Mouse (Mus musculus): ENCODE results near the gene Bloc1s2. TPM values are rescaled to one million over a fixed set of nuclear protein-coding genes. Genes with fewer than 3 reads are reported as not detected.

The Bloc1s2 gene
- polyA plus RNA-seq (2015; fragmentation: Nextera tagmentation; extraction: Ambion mirVana): 53.0 and 53.5 TPM in 2 replicates

DNA sequence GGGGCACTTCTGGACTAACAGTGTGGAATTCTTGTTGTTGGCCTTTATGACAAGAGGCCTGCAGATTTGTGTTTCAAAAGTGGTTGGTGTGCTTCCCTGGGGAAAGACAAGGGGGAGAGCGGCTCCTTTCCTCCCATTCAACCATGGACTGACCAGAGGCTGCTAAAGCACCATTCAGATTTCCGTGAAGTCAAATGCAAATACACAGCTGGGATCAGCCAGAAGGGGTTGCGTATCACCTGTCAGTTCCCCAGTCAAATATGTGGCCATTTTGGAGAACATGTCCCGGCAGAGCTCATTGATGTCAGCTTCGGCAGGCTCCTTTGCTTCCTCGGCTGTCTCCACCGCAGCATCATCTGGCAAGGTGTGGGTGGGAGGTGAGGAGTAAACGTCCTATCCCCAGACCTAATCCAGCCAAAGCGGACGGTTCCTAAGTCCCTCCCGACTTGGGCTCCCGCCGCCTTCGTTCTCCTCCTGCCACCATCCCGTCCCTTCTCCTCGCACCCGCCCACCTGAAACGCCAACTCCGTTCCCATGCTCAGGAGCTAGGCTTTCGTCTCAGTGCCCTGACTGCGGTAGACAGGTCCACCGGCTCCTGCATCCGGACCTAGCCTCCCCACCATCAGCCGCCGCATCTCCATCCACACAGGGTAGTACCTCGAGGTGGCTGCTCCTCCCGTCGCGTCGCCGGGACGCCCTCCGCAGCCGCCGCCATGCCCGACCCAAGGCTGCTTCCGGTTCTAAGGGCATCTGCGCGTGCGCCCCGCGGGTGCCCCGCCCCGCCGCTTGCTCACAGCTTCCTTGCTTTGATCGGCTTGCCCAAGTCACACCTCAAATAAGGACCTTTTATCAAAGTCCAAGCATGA lies at the start of gene Bloc1s2:
Gene Bloc1s2 (minus strand): TSS at position 745 of the 866 bp plus-strand sequence.
- ATAC-seq (replicated peaks; ENCODE audit: insufficient number of reproducible peaks, insufficient read depth, low FRiP score, low read depth): peak; percentile 81
- Histone ChIP-seq H3K27ac (0 out of 2 replicates have a peak within 1 kb of the TSS, but pooled peaks have one; percentile 31), H3K4me3 (peak within 1 kb of the TSS; percentile 83), H3K9me3 (replicated peaks) (no peaks in the 10 kb centered on the region), H3K9ac (peak within 1 kb of the TSS; percentile 70), H3K27me3 (peaks cover 13% of the 10 kb centered on the region), H3K4me2 (peak within 1 kb of the TSS; percentile 88), H3K36me3 (peaks cover 20% of the 10 kb centered on the region), H3K4me1 (replicated peaks) (peaks cover 6% of the 10 kb centered on the region)
- 3% methylated on average over 46 of the region's 46 CpGs for WGBS

DNA sequence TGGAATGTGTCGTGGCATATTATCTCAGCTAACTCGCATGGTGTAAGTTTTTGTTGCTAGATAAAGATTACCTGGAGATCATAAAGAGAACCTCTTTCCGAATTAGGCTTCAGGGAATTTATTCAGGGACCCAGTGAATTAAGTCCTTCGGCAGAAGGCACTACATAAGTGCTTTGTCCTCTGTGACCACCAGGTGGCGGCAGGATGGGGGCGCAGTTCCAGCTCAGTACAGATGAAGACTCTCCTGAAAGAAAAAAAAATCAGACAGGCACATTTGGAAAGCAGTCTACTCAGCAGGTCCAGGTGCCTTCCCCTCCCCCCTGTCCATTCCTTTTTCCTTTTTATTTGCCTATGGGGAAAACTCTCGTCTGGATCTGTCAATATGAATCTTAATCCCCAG lies 48.9 kb upstream of the Bloc1s2 start:
- Histone ChIP-seq H3K9me3 (replicated peaks) (no peaks in the 10 kb centered on the region), H3K9ac (no peak overlapping the region), H3K27me3 (peaks cover 11% of the 10 kb centered on the region; the same call in 1 of the 2 replicates), H3K4me3 (no peak overlapping the region), H3K36me3 (no peaks in the 10 kb centered on the region), H3K27ac (no peak overlapping the region), H3K4me1 (replicated peaks) (no peaks in the 10 kb centered on the region), H3K4me2 (no peak overlapping the region)
- WGBS: 13% methylated on average over 7 of the region's 7 CpGs
- ATAC-seq (replicated peaks; ENCODE audit: insufficient number of reproducible peaks, insufficient read depth, low FRiP score, low read depth): no peak

DNA sequence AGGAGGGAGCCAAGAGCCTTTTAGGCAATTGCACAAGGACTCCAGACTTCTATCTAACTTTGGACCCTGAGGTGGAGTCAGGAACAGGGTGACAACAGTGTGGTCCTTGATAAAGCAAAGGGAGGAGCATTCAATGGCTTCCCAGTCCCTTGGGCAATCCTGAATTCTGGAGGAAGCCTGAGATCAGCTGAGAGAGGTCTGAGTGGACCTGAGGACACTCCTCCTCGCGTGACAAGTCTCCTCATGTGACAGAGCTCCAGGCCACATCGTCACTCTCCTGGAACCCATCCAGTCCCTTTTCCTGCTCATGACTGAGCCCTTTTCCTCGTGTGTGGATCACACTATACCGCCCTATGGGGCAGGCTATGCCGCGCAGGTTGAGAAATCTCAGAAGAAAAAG lies 47.7 kb upstream of the Bloc1s2 start:
- Histone ChIP-seq H3K4me1 (replicated peaks) (no peaks in the 10 kb centered on the region), H3K27me3 (peaks cover 11% of the 10 kb centered on the region; the same call in 1 of the 2 replicates), H3K27ac (no peak overlapping the region), H3K36me3 (no peaks in the 10 kb centered on the region), H3K9ac (no peak overlapping the region), H3K4me3 (no peak overlapping the region), H3K9me3 (replicated peaks) (no peaks in the 10 kb centered on the region), H3K4me2 (no peak overlapping the region)
- WGBS: 62% methylated on average over 7 of the region's 7 CpGs
- ATAC-seq (replicated peaks; ENCODE audit: insufficient number of reproducible peaks, insufficient read depth, low FRiP score, low read depth): no peak

DNA sequence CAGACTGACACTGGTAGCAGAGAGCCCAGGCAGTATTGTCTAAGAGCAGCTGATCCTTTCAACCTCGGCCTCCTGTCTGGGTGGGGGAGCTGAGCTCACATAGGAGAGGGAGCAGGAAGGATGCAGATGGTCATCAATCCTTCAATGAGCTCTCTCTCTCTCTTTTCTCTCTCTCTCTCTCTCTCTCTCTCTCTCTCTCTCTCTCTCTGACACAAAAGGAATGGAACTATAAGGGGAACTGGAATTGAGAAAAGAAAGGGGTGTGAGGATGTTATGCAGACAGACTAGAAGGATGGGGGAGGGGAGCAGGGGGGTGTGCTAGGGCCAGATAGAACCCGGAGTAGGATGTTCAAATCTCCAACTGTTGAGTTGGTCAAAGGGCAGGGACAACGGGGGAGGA lies 46.1 kb upstream of the Bloc1s2 start, which contains the start of gene Pkd2l1:
Gene Pkd2l1 (minus strand): TSS at position 101 of the 400 bp plus-strand sequence.
- WGBS: 42% methylated on average over 3 of the region's 3 CpGs
- H3K4me2 ChIP-seq: no peak within 1 kb of the TSS
- peaks cover 11% of the 10 kb centered on the region; the same call in 1 of the 2 replicates for H3K27me3 ChIP-seq
- H3K27ac ChIP-seq: no peak within 1 kb of the TSS
- no peaks in the 10 kb centered on the region for H3K9me3 ChIP-seq (replicated peaks)
- H3K9ac ChIP-seq: no peak within 1 kb of the TSS
- ATAC-seq (replicated peaks; ENCODE audit: insufficient number of reproducible peaks, insufficient read depth, low FRiP score, low read depth): no peak
- no peak within 1 kb of the TSS for H3K4me3 ChIP-seq
- no peaks in the 10 kb centered on the region for H3K36me3 ChIP-seq
- no peaks in the 10 kb centered on the region for H3K4me1 ChIP-seq (replicated peaks)

DNA sequence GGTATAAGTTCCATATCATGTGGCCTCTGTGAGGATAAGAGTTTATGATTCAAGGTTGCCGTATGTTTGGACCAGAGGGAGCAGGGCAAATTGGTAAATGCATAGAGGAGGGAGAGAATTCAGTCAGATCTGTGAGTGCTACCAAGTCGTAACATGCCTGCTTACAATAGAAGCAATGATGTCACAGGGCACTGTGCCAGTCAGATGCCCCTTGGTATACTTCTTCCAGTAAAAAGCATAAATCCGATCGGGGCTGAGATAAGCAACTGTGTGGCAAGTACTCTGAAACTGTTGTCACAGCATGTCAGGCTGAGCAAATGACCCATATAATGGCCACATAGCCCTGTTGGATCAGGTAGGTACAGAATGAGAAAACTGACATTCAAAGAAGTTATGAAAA lies 42.8 kb upstream of the Bloc1s2 start:
- H3K27ac ChIP-seq: no peak overlapping the region
- no peak overlapping the region for H3K4me3 ChIP-seq
- H3K27me3 ChIP-seq: peaks cover 10% of the 10 kb centered on the region; the same call in 1 of the 2 replicates
- H3K9me3 ChIP-seq (replicated peaks): no peaks in the 10 kb centered on the region
- no peak for ATAC-seq (replicated peaks; ENCODE audit: insufficient number of reproducible peaks, insufficient read depth, low FRiP score, low read depth)
- H3K4me1 ChIP-seq (replicated peaks): no peaks in the 10 kb centered on the region
- no peaks in the 10 kb centered on the region for H3K36me3 ChIP-seq
- H3K9ac ChIP-seq: no peak overlapping the region
- no peak overlapping the region for H3K4me2 ChIP-seq
- WGBS: 72% methylated on average over 4 of the region's 4 CpGs

DNA sequence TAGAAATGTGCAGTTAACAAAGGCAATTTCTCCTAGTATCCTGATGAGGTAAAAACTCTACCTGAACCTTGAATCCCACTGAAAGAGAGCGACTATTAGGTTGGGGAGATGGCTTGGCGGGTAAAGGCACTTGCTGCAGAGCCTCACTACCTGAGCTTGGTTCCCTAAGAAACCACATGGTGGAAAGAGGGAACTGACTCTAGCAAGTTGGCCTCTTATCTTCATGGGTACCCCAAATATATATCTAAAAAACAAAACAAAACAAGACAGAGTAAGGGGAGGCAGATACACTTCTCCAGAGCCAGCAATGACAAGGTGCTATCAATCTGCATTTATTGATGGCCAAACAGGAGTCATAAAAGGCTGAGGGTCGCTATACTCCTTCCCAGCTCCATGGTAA lies 37.7 kb upstream of the Bloc1s2 start:
- H3K36me3 ChIP-seq: no peaks in the 10 kb centered on the region
- no peak overlapping the region for H3K27ac ChIP-seq
- H3K9me3 ChIP-seq (replicated peaks): no peaks in the 10 kb centered on the region
- no peaks in the 10 kb centered on the region for H3K4me1 ChIP-seq (replicated peaks)
- ATAC-seq (replicated peaks; ENCODE audit: insufficient number of reproducible peaks, insufficient read depth, low FRiP score, low read depth): no peak
- no peak overlapping the region for H3K4me3 ChIP-seq
- WGBS: 61% methylated on average over 3 of the region's 3 CpGs
- H3K9ac ChIP-seq: no peak overlapping the region
- no peak overlapping the region for H3K4me2 ChIP-seq
- H3K27me3 ChIP-seq: no peaks in the 10 kb centered on the region

DNA sequence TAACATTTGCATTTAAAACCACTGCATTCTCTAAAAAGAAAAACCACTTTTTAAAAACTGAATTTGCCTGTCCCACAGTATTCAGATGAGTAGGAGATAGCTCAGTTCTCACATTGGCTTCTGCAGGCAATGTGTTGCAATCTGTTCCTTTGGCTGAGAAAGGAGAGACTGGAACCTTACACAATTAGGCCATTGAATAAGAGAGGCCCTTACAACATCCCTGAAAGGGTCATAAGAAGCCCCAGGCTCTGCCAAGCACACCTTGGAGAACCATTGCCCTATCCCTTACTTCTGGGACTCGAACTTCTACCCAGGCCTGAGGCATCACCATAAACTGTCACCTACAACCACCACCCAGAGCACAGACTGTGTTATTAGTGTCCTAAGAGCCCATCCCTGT lies 34.3 kb upstream of the Bloc1s2 start:
- Histone ChIP-seq H3K4me1 (replicated peaks) (no peaks in the 10 kb centered on the region), H3K4me3 (no peak overlapping the region), H3K27ac (no peak overlapping the region), H3K27me3 (no peaks in the 10 kb centered on the region), H3K4me2 (no peak overlapping the region), H3K9me3 (replicated peaks) (no peaks in the 10 kb centered on the region), H3K36me3 (no peaks in the 10 kb centered on the region), H3K9ac (no peak overlapping the region)
- 59% methylated on average over 1 of the region's 1 CpGs for WGBS
- ATAC-seq (replicated peaks; ENCODE audit: insufficient number of reproducible peaks, insufficient read depth, low FRiP score, low read depth): no peak

DNA sequence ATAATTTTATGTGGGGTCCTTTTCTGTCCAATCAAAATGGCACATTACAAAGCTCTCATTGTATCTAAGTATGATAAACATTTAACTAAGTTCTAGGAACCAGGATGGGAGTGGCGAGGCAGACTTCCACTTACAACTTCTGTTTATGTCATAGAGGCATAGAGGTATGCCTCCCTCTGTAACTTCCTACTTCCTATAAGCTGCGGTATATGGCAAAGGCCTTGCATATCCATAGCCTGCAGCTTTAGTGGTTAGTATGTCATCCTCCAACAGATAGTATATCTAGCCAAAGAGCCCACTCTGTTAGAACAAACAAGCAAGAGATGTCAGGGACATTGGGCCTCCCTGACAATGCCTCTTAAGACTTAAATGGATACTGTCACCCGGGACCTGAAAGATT lies 30.5 kb upstream of the Bloc1s2 start:
- no peak overlapping the region for H3K27ac ChIP-seq
- no peaks in the 10 kb centered on the region for H3K9me3 ChIP-seq (replicated peaks)
- H3K4me2 ChIP-seq: no peak overlapping the region
- no peak overlapping the region for H3K9ac ChIP-seq
- no peaks in the 10 kb centered on the region for H3K27me3 ChIP-seq
- no peak overlapping the region for H3K4me3 ChIP-seq
- no peaks in the 10 kb centered on the region for H3K4me1 ChIP-seq (replicated peaks)
- WGBS: 75% methylated on average over 3 of the region's 3 CpGs
- ATAC-seq (replicated peaks; ENCODE audit: insufficient number of reproducible peaks, insufficient read depth, low FRiP score, low read depth): no peak
- no peaks in the 10 kb centered on the region for H3K36me3 ChIP-seq

DNA sequence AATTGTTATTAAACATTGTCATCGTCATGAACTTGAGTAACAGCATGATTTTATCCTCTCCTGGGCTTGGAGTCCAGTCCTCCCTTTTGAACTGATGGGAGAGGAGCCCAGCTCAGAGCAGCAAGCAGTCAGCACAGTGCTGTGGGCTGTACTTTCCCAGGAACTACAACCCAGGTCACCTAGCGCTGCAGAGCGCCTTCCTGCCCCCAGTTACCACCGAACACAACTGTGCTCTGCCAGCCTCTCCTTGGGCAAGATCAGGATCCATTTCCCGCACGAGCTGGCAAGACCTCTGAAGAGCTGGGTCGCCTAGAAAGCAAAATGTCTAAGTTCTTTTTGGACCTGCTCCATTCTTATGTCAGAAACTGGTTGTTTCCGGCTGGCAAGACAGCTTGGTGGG lies 28.6 kb upstream of the Bloc1s2 start:
- Histone ChIP-seq H3K27ac (no peak overlapping the region), H3K4me3 (no peak overlapping the region), H3K9ac (no peak overlapping the region), H3K27me3 (no peaks in the 10 kb centered on the region), H3K4me2 (no peak overlapping the region), H3K36me3 (no peaks in the 10 kb centered on the region), H3K4me1 (replicated peaks) (no peaks in the 10 kb centered on the region), H3K9me3 (replicated peaks) (no peaks in the 10 kb centered on the region)
- 56% methylated on average over 8 of the region's 8 CpGs for WGBS
- no peak for ATAC-seq (replicated peaks; ENCODE audit: insufficient number of reproducible peaks, insufficient read depth, low FRiP score, low read depth)

DNA sequence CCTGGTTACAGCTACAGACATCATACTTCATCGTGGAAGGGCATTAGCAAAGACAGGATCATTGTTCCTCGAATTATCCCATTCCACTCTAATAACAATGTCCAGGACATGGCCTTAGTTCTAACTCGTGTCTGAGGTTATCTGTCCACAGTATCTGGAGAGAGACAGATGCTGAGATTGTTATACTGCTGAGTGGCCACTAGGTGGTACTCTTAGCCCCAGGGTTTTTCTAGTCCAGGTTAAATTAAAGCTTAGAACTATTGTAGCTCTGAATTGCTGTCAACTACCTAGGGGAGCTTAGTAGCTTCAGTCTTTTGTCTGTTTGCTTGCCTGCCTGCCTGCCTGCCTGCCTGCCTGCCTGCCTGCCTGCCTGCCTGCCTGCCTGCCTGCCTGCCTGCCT lies 15.3 kb upstream of the Bloc1s2 start:
- Histone ChIP-seq H3K9ac (no peak overlapping the region), H3K27ac (no peak overlapping the region), H3K4me1 (replicated peaks) (no peaks in the 10 kb centered on the region), H3K9me3 (replicated peaks) (no peaks in the 10 kb centered on the region), H3K4me3 (no peak overlapping the region), H3K4me2 (no peak overlapping the region), H3K36me3 (no peaks in the 10 kb centered on the region), H3K27me3 (no peaks in the 10 kb centered on the region; the same call in none of the 2 replicates)
- WGBS: 8% methylated on average over 3 of the region's 3 CpGs
- ATAC-seq (replicated peaks; ENCODE audit: insufficient number of reproducible peaks, insufficient read depth, low FRiP score, low read depth): no peak

DNA sequence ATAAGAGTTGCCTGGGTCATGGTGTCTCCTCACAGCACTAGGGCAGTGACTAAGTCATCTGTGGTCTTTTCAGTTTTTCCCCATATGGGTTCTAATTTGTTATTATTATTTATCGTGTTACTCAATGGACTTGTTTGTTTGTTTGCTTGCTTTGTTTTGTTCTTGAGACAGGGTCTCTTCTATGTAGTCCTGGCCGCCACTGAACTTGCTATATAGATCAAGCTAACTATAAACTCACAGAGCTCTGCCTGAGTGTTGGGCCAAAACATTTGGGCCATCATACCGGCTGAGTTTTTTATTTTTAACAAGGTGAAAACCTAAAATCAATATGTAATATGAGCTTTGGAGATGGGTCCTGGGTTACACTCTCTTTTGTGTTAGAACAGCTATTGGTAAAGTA lies 13.1 kb upstream of the Bloc1s2 start:
- H3K9ac ChIP-seq: no peak overlapping the region
- H3K4me3 ChIP-seq: no peak overlapping the region
- WGBS: 69% methylated on average over 3 of the region's 3 CpGs
- H3K9me3 ChIP-seq (replicated peaks): no peaks in the 10 kb centered on the region
- peaks cover 15% of the 10 kb centered on the region for H3K27me3 ChIP-seq
- no peaks in the 10 kb centered on the region for H3K4me1 ChIP-seq (replicated peaks)
- no peak overlapping the region for H3K4me2 ChIP-seq
- no peaks in the 10 kb centered on the region for H3K36me3 ChIP-seq
- no peak overlapping the region for H3K27ac ChIP-seq
- ATAC-seq (replicated peaks; ENCODE audit: insufficient number of reproducible peaks, insufficient read depth, low FRiP score, low read depth): no peak

DNA sequence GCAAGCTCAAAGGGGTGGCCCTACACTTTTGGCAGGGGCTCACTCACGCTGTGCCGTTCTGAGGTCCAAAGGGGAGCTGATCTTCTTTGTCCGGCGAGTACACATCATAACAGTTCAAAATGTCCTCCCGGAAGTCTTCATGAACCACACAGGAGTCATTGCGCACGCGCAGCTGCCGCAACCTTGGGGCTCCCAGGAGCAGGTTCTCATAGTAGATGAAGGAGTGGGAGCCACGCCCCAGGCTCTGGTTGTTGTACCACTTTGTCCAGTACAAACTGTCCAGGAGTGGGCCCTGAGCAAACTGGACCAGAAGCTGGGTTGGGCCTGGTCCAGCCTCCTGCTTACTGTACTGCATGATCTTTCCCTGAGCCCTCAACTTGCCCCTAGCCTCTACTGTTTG lies 10.8 kb upstream of the Bloc1s2 start:
- no peaks in the 10 kb centered on the region for H3K36me3 ChIP-seq
- no peak for ATAC-seq (replicated peaks; ENCODE audit: insufficient number of reproducible peaks, insufficient read depth, low FRiP score, low read depth)
- no peaks in the 10 kb centered on the region for H3K9me3 ChIP-seq (replicated peaks)
- no peak overlapping the region for H3K9ac ChIP-seq
- 87% methylated on average over 10 of the region's 10 CpGs for WGBS
- no peak overlapping the region for H3K4me2 ChIP-seq
- no peak overlapping the region for H3K27ac ChIP-seq
- H3K27me3 ChIP-seq: peaks cover 28% of the 10 kb centered on the region
- H3K4me3 ChIP-seq: no peak overlapping the region
- H3K4me1 ChIP-seq (replicated peaks): no peaks in the 10 kb centered on the region

All from heart, embryonic 15.5 days (tissue).